36 mouse cellular contexts compared by ENCODE assay signal in genomic region chr13:9159282-9159681, GRCm38 (mm10).
DNase-seq lines count a peak whose midpoint lies in the region; ATAC-seq and TF ChIP-seq lines count a peak whose summit lies in the region.
"Had no signal": no experiment of that assay in that cellular context is flagged by ENCODE, and none has a peak within 500 bp of the region (broad histone marks: within the 10 kb centered on the region; RNA-seq: fewer than 3 reads in every experiment).

No protein-coding gene starts in this region.

- no peak overlapping the region for H3K4me3 ChIP-seq in liver, embryonic 15.5 days (replicated peaks)
- H3K4me3 ChIP-seq in liver, embryonic 12.5 days: no peak overlapping the region
- H3K4me3 ChIP-seq in embryonic fibroblast, embryonic 13.5 days (ENCODE audit: insufficient read depth, low read length): no peak overlapping the region
- no peak overlapping the region for H3K4me3 ChIP-seq in layer of hippocampus, adult 2 months
- H3K4me3 ChIP-seq in hindbrain, embryonic 13.5 days: no peak overlapping the region
- H3K4me3 ChIP-seq: embryonic facial prominence, embryonic 12.5 days; gastrocnemius, adult 2 months; heart, embryonic 10.5 days; heart, embryonic 15.5 days; hindbrain, embryonic 15.5 days; kidney, embryonic 15.5 days; myocyte; neural tube, embryonic 13.5 days; stomach, embryonic 15.5 days had no signal

- H3K9me3 ChIP-seq in liver, embryonic 15.5 days (replicated peaks): no peaks in the 10 kb centered on the region
- H3K9me3 ChIP-seq in liver, embryonic 12.5 days (replicated peaks): no peaks in the 10 kb centered on the region
- no peaks in the 10 kb centered on the region for H3K9me3 ChIP-seq in hindbrain, embryonic 13.5 days
- H3K9me3 ChIP-seq: embryonic facial prominence, embryonic 12.5 days; G1E; heart, embryonic 10.5 days; heart, embryonic 15.5 days; hindbrain, embryonic 15.5 days; kidney, embryonic 15.5 days; neural tube, embryonic 13.5 days; stomach, embryonic 15.5 days had no signal

- H3K36me3 ChIP-seq in liver, embryonic 15.5 days (replicated peaks): peaks cover 90% of the 10 kb centered on the region
- peaks cover 98% of the 10 kb centered on the region for H3K36me3 ChIP-seq in liver, embryonic 12.5 days
- peaks cover 71% of the 10 kb centered on the region for H3K36me3 ChIP-seq in hindbrain, embryonic 13.5 days

- no peak overlapping the region for H3K9ac ChIP-seq in liver, embryonic 15.5 days
- H3K9ac ChIP-seq in liver, embryonic 12.5 days: no peak overlapping the region
- H3K9ac ChIP-seq in hindbrain, embryonic 13.5 days: no peak overlapping the region
- H3K9ac ChIP-seq: embryonic facial prominence, embryonic 12.5 days; heart, embryonic 15.5 days; hindbrain, embryonic 15.5 days; kidney, embryonic 15.5 days; neural tube, embryonic 13.5 days; stomach, embryonic 15.5 days had no signal

- no peak overlapping the region for H3K4me2 ChIP-seq in liver, embryonic 15.5 days
- H3K4me2 ChIP-seq in liver, embryonic 12.5 days: no peak overlapping the region
- no peak overlapping the region for H3K4me2 ChIP-seq in hindbrain, embryonic 13.5 days
- H3K4me2 ChIP-seq: embryonic facial prominence, embryonic 12.5 days; heart, embryonic 15.5 days; hindbrain, embryonic 15.5 days; kidney, embryonic 15.5 days; midbrain, embryonic 11.5 days; neural tube, embryonic 13.5 days; stomach, embryonic 15.5 days had no signal

- peak; percentile 9 for DNase-seq in MEL-GATA-1-ER (ENCODE audit: extremely low read depth, low read depth)
- DNase-seq in layer of hippocampus, adult 2 months (ENCODE audit: low spot score in 2 of 2): no peak
- no peak for DNase-seq in kidney, postnatal 25 days
- DNase-seq: adrenal gland, postnatal 36 days; cerebellum, adult 8-10 months; cerebellum, postnatal 36 days; embryo, embryonic 11 days; gastrocnemius, adult 2 months; gastrocnemius, postnatal 36 days; heart, postnatal 36 days; kidney, adult 18-20 months; kidney, postnatal 36 days; left cerebral cortex, postnatal 4 days; lung, adult 18-20 months; lung, postnatal 10 days; retina, postnatal 1 day; right cerebral cortex, postnatal 14 days; thymus, postnatal 25 days had no signal

- peak; percentile 43; the same call in 1 of the 2 replicates for ATAC-seq in liver, embryonic 15.5 days (ENCODE audit: insufficient read depth)
- ATAC-seq in liver, embryonic 12.5 days: no peak
- ATAC-seq in megakaryocyte, adult 5-6 weeks (ENCODE audit: poor library complexity, severe bottlenecking): peak; percentile 98
- ATAC-seq in hindbrain, embryonic 13.5 days (ENCODE audit: low FRiP score): no peak
- ATAC-seq: forebrain, embryonic 16.5 days; inflammation-experienced regulatory T-cells, adult 6 months; midbrain, embryonic 16.5 days had no signal

- TF ChIP-seq POLR2A in embryonic fibroblast, embryonic 13.5 days (IDR thresholded peaks at IDR 0.05; ENCODE audit: low read depth, low read length): no peak

- no peak overlapping the region for H3K27ac ChIP-seq in liver, embryonic 15.5 days (replicated peaks)
- no peak overlapping the region for H3K27ac ChIP-seq in liver, embryonic 12.5 days
- H3K27ac ChIP-seq in embryonic fibroblast, embryonic 13.5 days (ENCODE audit: insufficient read depth, low read length): 0 out of 2 replicates have a peak overlapping the region, but pooled peaks have one; percentile 31
- no peak overlapping the region for H3K27ac ChIP-seq in layer of hippocampus, adult 2 months
- H3K27ac ChIP-seq in hindbrain, embryonic 13.5 days: no peak overlapping the region
- H3K27ac ChIP-seq: embryonic facial prominence, embryonic 12.5 days; gastrocnemius, adult 2 months; heart, embryonic 10.5 days; heart, embryonic 15.5 days; hindbrain, embryonic 15.5 days; kidney, embryonic 15.5 days; neural tube, embryonic 13.5 days; stomach, embryonic 15.5 days had no signal

- TF ChIP-seq CTCF in embryonic fibroblast, embryonic 13.5 days (IDR thresholded peaks at IDR 0.05; ENCODE audit: borderline replicate concordance, insufficient read depth, low read length): no peak
- TF ChIP-seq CTCF in layer of hippocampus, adult 2 months (conservative IDR thresholded peaks at IDR 0.05): no peak

- H3K4me1 ChIP-seq in liver, embryonic 15.5 days (replicated peaks): no peaks in the 10 kb centered on the region
- no peaks in the 10 kb centered on the region for H3K4me1 ChIP-seq in liver, embryonic 12.5 days
- no peaks in the 10 kb centered on the region for H3K4me1 ChIP-seq in embryonic fibroblast, embryonic 13.5 days (ENCODE audit: control insufficient read depth, insufficient read depth, low read length)
- no peaks in the 10 kb centered on the region for H3K4me1 ChIP-seq in hindbrain, embryonic 13.5 days (replicated peaks)
- H3K4me1 ChIP-seq: embryonic facial prominence, embryonic 12.5 days; heart, embryonic 10.5 days; heart, embryonic 15.5 days; hindbrain, embryonic 15.5 days; kidney, embryonic 15.5 days; neural tube, embryonic 13.5 days; stomach, embryonic 15.5 days had no signal

- H3K27me3 ChIP-seq in liver, embryonic 15.5 days: no peaks in the 10 kb centered on the region
- H3K27me3 ChIP-seq in liver, embryonic 12.5 days (replicated peaks): no peaks in the 10 kb centered on the region
- H3K27me3 ChIP-seq in hindbrain, embryonic 13.5 days: no peaks in the 10 kb centered on the region
- H3K27me3 ChIP-seq: embryonic facial prominence, embryonic 12.5 days; heart, embryonic 15.5 days; hindbrain, embryonic 15.5 days; kidney, embryonic 15.5 days; neural tube, embryonic 13.5 days; stomach, embryonic 15.5 days had no signal

- 60% methylated on average over 10 of the region's 10 CpGs for whole genome bisulfite sequencing in liver, embryonic 15.5 days (ENCODE audit: insufficient replicate concordance)
- 61% methylated on average over 10 of the region's 10 CpGs for WGBS in liver, embryonic 12.5 days (ENCODE audit: insufficient replicate concordance)
- WGBS in hindbrain, embryonic 13.5 days: 94% methylated on average over 10 of the region's 10 CpGs

Comparison
In these comparisons a context has a peak if more than half of its experiments do, and no peak if none do; other contexts are left out.
1. ATAC-seq: peak in liver, embryonic 15.5 days (single experiment) and megakaryocyte, adult 5-6 weeks (single experiment); none in liver, embryonic 12.5 days (single experiment) and hindbrain, embryonic 13.5 days (single experiment).